Mouse (Mus musculus): Measurements from ENCODE around the gene Bola2. TPM values are rescaled to one million over a fixed set of nuclear protein-coding genes. Genes with fewer than 3 reads are reported as not detected.
"Not testable (repeated sequence)": the region's sequence is repeated elsewhere in the genome, so short reads cannot be mapped to it uniquely, and the experiment has no call there.

Gene Bola2
- polyA plus RNA-seq, 1 experiment from 2014 or later = 160 TPM

GRCm38 (mm10) chr7:126725077-126725476 lies 29.9 kb downstream of the Bola2 start:
- DNase-seq (ENCODE audit: low spot score) (no peak), ATAC-seq (ENCODE audit: insufficient number of reproducible peaks, low FRiP score, low TSS enrichment, low read depth) (no peak)
- H3K27me3 ChIP-seq (ENCODE audit: control insufficient read depth, insufficient read depth, low read length) = no peaks in the 10 kb centered on the region
- H3K4me1 ChIP-seq (ENCODE audit: control insufficient read depth, insufficient read depth, low read length) = no peaks in the 10 kb centered on the region
- no peak overlapping the region for H3K9ac ChIP-seq (ENCODE audit: low read length)
- 77% methylated on average over 3 of the region's 3 CpGs for WGBS
- no peak overlapping the region for H3K4me3 ChIP-seq (ENCODE audit: low read depth, low read length)
- H3K4me2 ChIP-seq (ENCODE audit: low read depth, severe bottlenecking) = no peak overlapping the region
- no peaks in the 10 kb centered on the region for H3K9me3 ChIP-seq (ENCODE audit: control insufficient read depth, low read length)
- H3K27ac ChIP-seq (replicated peaks; ENCODE audit: low read depth, low read length) = no peak overlapping the region
- H3K36me3 ChIP-seq (ENCODE audit: control insufficient read depth, insufficient read depth, low read length) = no peaks in the 10 kb centered on the region

- Histone ChIP-seq H3K4me2 (ENCODE audit: low read depth, severe bottlenecking) (no peak overlapping the region), H3K27ac (replicated peaks; ENCODE audit: low read depth, low read length) (no peak overlapping the region), H3K27me3 (ENCODE audit: control insufficient read depth, insufficient read depth, low read length) (no peaks in the 10 kb centered on the region), H3K9ac (ENCODE audit: low read length) (no peak overlapping the region), H3K9me3 (ENCODE audit: control insufficient read depth, low read length) (no peaks in the 10 kb centered on the region), H3K4me3 (ENCODE audit: low read depth, low read length) (no peak overlapping the region), H3K36me3 (ENCODE audit: control insufficient read depth, insufficient read depth, low read length) (no peaks in the 10 kb centered on the region), H3K4me1 (ENCODE audit: control insufficient read depth, insufficient read depth, low read length) (no peaks in the 10 kb centered on the region)
- ATAC-seq (ENCODE audit: insufficient number of reproducible peaks, low FRiP score, low TSS enrichment, low read depth) (no peak), DNase-seq (ENCODE audit: low spot score) (no peak)
- 80% methylated on average over 5 of the region's 5 CpGs for WGBS
These were observed 30.5 kb downstream of the Bola2 start for GRCm38 (mm10) chr7:126725667-126726066.

DNA sequence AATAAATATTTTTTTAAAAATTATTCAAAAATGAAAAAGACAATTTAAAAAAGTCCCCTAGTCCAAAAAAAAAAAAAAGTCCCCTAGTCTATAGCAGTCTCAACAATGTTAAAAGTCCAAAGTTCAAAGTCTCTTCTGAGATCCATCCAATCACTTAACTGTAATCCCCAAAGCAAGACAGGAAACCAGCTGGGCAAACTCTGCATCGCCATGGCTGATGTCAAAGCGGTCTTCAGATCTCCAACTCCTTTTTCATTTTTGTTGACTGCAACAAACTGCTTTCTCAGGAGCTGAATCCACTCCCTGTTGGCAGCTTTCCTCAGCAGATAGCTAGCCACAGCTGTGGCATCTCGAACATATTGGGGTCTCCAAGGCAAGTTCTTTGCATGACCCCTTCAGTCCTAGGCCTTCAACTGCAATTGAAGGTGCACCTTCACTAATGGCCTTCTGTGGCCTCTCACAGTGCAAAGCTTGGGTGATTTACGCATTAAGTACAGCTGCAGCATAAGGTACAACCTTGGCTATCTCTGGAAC lies 35.1 kb downstream of the Bola2 start:
- H3K4me2 ChIP-seq (ENCODE audit: low read depth, severe bottlenecking); H3K27me3 ChIP-seq (ENCODE audit: control insufficient read depth, insufficient read depth, low read length); H3K27ac ChIP-seq (replicated peaks; ENCODE audit: low read depth, low read length); H3K9me3 ChIP-seq (ENCODE audit: control insufficient read depth, low read length); H3K36me3 ChIP-seq (ENCODE audit: control insufficient read depth, insufficient read depth, low read length); ATAC-seq (ENCODE audit: insufficient number of reproducible peaks, low FRiP score, low TSS enrichment, low read depth); H3K9ac ChIP-seq (ENCODE audit: low read length); H3K4me3 ChIP-seq (ENCODE audit: low read depth, low read length); H3K4me1 ChIP-seq (ENCODE audit: control insufficient read depth, insufficient read depth, low read length); DNase-seq (ENCODE audit: low spot score): not testable (repeated sequence)
- WGBS = 86% methylated on average over 4 of the region's 4 CpGs

GRCm38 (mm10) chr7:126736122-126736521 lies 40.9 kb downstream of the Bola2 start:
- H3K9me3 ChIP-seq (ENCODE audit: control insufficient read depth, low read length) = no peaks in the 10 kb centered on the region
- no peak overlapping the region for H3K9ac ChIP-seq (ENCODE audit: low read length)
- no peaks in the 10 kb centered on the region for H3K27me3 ChIP-seq (ENCODE audit: control insufficient read depth, insufficient read depth, low read length)
- ATAC-seq (ENCODE audit: insufficient number of reproducible peaks, low FRiP score, low TSS enrichment, low read depth) (no peak), DNase-seq (ENCODE audit: low spot score) (no peak)
- no peak overlapping the region for H3K4me2 ChIP-seq (ENCODE audit: low read depth, severe bottlenecking)
- H3K27ac ChIP-seq (replicated peaks; ENCODE audit: low read depth, low read length) = no peak overlapping the region
- 87% methylated on average over 8 of the region's 8 CpGs for WGBS
- H3K4me3 ChIP-seq (ENCODE audit: low read depth, low read length) = no peak overlapping the region
- H3K4me1 ChIP-seq (ENCODE audit: control insufficient read depth, insufficient read depth, low read length) = no peaks in the 10 kb centered on the region
- H3K36me3 ChIP-seq (ENCODE audit: control insufficient read depth, insufficient read depth, low read length) = no peaks in the 10 kb centered on the region

DNA sequence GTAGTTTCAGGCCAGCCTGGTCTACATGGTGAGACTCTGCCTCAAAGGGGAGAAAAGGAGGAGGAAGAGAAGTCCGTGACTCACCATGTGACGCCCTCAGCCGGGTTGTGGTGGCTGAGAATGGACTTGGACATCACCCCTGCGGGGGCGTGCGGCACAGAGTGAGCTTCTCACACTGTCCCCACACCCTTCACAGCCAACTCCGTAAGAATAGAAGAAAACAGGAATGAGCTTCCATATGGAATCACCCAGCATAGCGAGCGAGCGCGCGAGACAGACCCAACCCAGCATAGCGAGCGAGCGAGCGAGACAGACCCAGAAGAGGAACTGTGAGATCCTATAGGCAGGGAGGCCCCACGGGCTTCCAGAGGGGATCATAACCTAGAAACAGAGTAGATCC lies 44.4 kb downstream of the Bola2 start:
- H3K4me1 ChIP-seq (ENCODE audit: control insufficient read depth, insufficient read depth, low read length) = no peaks in the 10 kb centered on the region
- no peak overlapping the region for H3K9ac ChIP-seq (ENCODE audit: low read length)
- H3K27ac ChIP-seq (replicated peaks; ENCODE audit: low read depth, low read length) = no peak overlapping the region
- no peak for ATAC-seq (ENCODE audit: insufficient number of reproducible peaks, low FRiP score, low TSS enrichment, low read depth)
- no peak overlapping the region for H3K4me2 ChIP-seq (ENCODE audit: low read depth, severe bottlenecking)
- 88% methylated on average over 17 of the region's 17 CpGs for WGBS
- DNase-seq (ENCODE audit: low spot score) = no peak
- no peak overlapping the region for H3K4me3 ChIP-seq (ENCODE audit: low read depth, low read length)
- no peaks in the 10 kb centered on the region for H3K36me3 ChIP-seq (ENCODE audit: control insufficient read depth, insufficient read depth, low read length)
- no peaks in the 10 kb centered on the region for H3K27me3 ChIP-seq (ENCODE audit: control insufficient read depth, insufficient read depth, low read length)
- no peaks in the 10 kb centered on the region for H3K9me3 ChIP-seq (ENCODE audit: control insufficient read depth, low read length)

GRCm38 (mm10) chr7:126740132-126740735 lies 45.0 kb downstream of the Bola2 start:
- Histone ChIP-seq H3K27ac (replicated peaks; ENCODE audit: low read depth, low read length) (no peak overlapping the region), H3K4me2 (ENCODE audit: low read depth, severe bottlenecking) (no peak overlapping the region), H3K4me3 (ENCODE audit: low read depth, low read length) (no peak overlapping the region), H3K9me3 (ENCODE audit: control insufficient read depth, low read length) (no peaks in the 10 kb centered on the region), H3K9ac (ENCODE audit: low read length) (no peak overlapping the region), H3K27me3 (ENCODE audit: control insufficient read depth, insufficient read depth, low read length) (no peaks in the 10 kb centered on the region), H3K4me1 (ENCODE audit: control insufficient read depth, insufficient read depth, low read length) (no peaks in the 10 kb centered on the region), H3K36me3 (ENCODE audit: control insufficient read depth, insufficient read depth, low read length) (no peaks in the 10 kb centered on the region)
- DNase-seq (ENCODE audit: low spot score) (no peak), ATAC-seq (ENCODE audit: insufficient number of reproducible peaks, low FRiP score, low TSS enrichment, low read depth) (no peak)
- 87% methylated on average over 13 of the region's 13 CpGs for WGBS

- no peaks in the 10 kb centered on the region for H3K27me3 ChIP-seq (ENCODE audit: control insufficient read depth, insufficient read depth, low read length)
- H3K9me3 ChIP-seq (ENCODE audit: control insufficient read depth, low read length) = no peaks in the 10 kb centered on the region
- ATAC-seq (ENCODE audit: insufficient number of reproducible peaks, low FRiP score, low TSS enrichment, low read depth) = no peak
- 72% methylated on average over 5 of the region's 5 CpGs for WGBS
- no peak overlapping the region for H3K4me2 ChIP-seq (ENCODE audit: low read depth, severe bottlenecking)
- H3K4me1 ChIP-seq (ENCODE audit: control insufficient read depth, insufficient read depth, low read length) = no peaks in the 10 kb centered on the region
- no peak overlapping the region for H3K9ac ChIP-seq (ENCODE audit: low read length)
- H3K27ac ChIP-seq (replicated peaks; ENCODE audit: low read depth, low read length) = no peak overlapping the region
- H3K4me3 ChIP-seq (ENCODE audit: low read depth, low read length) = no peak overlapping the region
- H3K36me3 ChIP-seq (ENCODE audit: control insufficient read depth, insufficient read depth, low read length) = no peaks in the 10 kb centered on the region
- DNase-seq (ENCODE audit: low spot score) = no peak
These were observed 45.8 kb downstream of the Bola2 start for GRCm38 (mm10) chr7:126740977-126741376.

DNA sequence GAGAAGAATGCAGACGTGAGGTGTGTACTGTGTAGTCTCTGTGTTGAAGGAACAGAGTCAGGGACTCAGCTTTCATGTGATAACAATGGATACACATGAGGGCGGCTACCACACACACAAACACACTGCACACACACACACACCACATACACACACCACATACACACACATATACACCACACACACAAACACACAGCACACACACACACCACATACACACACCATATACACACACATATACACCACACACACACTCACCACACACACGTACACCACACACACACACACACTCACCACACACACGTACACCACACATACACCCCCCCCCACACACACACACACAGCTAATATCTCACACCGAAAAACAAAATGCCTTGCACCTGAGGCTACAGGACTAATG lies 46.3 kb downstream of the Bola2 start:
- Histone ChIP-seq H3K9ac (ENCODE audit: low read length) (no peak overlapping the region), H3K9me3 (ENCODE audit: control insufficient read depth, low read length) (no peaks in the 10 kb centered on the region), H3K36me3 (ENCODE audit: control insufficient read depth, insufficient read depth, low read length) (no peaks in the 10 kb centered on the region), H3K27me3 (ENCODE audit: control insufficient read depth, insufficient read depth, low read length) (no peaks in the 10 kb centered on the region), H3K4me3 (ENCODE audit: low read depth, low read length) (no peak overlapping the region), H3K4me1 (ENCODE audit: control insufficient read depth, insufficient read depth, low read length) (no peaks in the 10 kb centered on the region), H3K4me2 (ENCODE audit: low read depth, severe bottlenecking) (no peak overlapping the region), H3K27ac (replicated peaks; ENCODE audit: low read depth, low read length) (no peak overlapping the region)
- DNase-seq (ENCODE audit: low spot score) = no peak
- ATAC-seq (ENCODE audit: insufficient number of reproducible peaks, low FRiP score, low TSS enrichment, low read depth) = no peak
- WGBS = 84% methylated on average over 5 of the region's 5 CpGs

DNA sequence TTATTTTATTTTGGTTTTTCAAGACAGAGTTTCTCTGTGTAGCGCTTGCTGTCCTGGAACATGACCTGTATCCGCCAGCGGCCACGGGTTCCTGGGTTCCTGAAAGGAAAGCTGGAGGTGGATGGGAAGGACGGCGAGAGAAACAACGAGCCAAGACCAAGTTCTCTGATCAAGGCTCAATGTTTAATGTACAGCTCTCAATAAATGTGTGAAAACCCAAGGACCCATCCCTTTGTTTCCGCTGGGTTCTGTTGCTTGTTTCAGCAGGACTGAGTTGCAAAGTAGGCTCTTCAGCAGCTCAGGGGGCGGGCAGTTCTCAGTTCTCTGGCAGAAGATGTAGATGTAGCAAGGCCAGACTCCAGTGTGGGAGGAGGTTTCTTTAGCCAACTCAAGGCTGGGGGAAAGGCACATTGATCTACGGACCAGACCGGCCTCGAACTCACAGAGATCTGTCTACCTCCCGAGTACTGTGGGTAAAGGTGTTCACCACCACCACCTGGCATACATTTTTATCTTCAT lies 46.8 kb downstream of the Bola2 start:
- H3K27ac ChIP-seq (replicated peaks; ENCODE audit: low read depth, low read length) = no peak overlapping the region
- no peaks in the 10 kb centered on the region for H3K4me1 ChIP-seq (ENCODE audit: control insufficient read depth, insufficient read depth, low read length)
- no peak for ATAC-seq (ENCODE audit: insufficient number of reproducible peaks, low FRiP score, low TSS enrichment, low read depth)
- WGBS = 88% methylated on average over 13 of the region's 13 CpGs
- no peaks in the 10 kb centered on the region for H3K27me3 ChIP-seq (ENCODE audit: control insufficient read depth, insufficient read depth, low read length)
- no peak overlapping the region for H3K9ac ChIP-seq (ENCODE audit: low read length)
- no peaks in the 10 kb centered on the region for H3K9me3 ChIP-seq (ENCODE audit: control insufficient read depth, low read length)
- no peak overlapping the region for H3K4me3 ChIP-seq (ENCODE audit: low read depth, low read length)
- no peak overlapping the region for H3K4me2 ChIP-seq (ENCODE audit: low read depth, severe bottlenecking)
- H3K36me3 ChIP-seq (ENCODE audit: control insufficient read depth, insufficient read depth, low read length) = no peaks in the 10 kb centered on the region
- no peak for DNase-seq (ENCODE audit: low spot score)
